Mouse (Mus musculus): ENCODE results near the gene Cab39l. TPM values are rescaled to one million over a fixed set of nuclear protein-coding genes. Genes with fewer than 3 reads are reported as not detected.
A peak's percentile ranks its signal among the peaks of the same experiment; 100 is the strongest.

The Cab39l gene
- polyA plus RNA-seq, 1 experiment from 2014 or later, result 44.6 TPM

GRCm38 (mm10) chr14:59466503-59466902 is 25.7 kb downstream of the Cab39l start:
- Histone ChIP-seq H3K27ac (ENCODE audit: low read depth) (no peak overlapping the region), H3K4me1 (ENCODE audit: insufficient read depth) (no peaks in the 10 kb centered on the region), H3K9me3 (ENCODE audit: low read depth, low read length) (no peaks in the 10 kb centered on the region), H3K27me3 (ENCODE audit: insufficient read depth, low read length) (no peaks in the 10 kb centered on the region), H3K9ac (no peak overlapping the region), H3K36me3 (ENCODE audit: insufficient read depth) (peaks cover 10% of the 10 kb centered on the region; the same call in 1 of the 2 replicates), H3K4me3 (ENCODE audit: low read depth, low read length) (no peak overlapping the region), H3K4me2 (no peak overlapping the region)
- no peak for DNase-seq
- no peak for TF ChIP-seq CTCF (IDR thresholded peaks at IDR 0.05; ENCODE audit: low read depth)
- no peak for ATAC-seq (ENCODE audit: insufficient read depth)
- WGBS, result 95% methylated on average over 2 of the region's 2 CpGs

GRCm38 (mm10) chr14:59467798-59468197 is 27.0 kb downstream of the Cab39l start:
- TF ChIP-seq CTCF (IDR thresholded peaks at IDR 0.05; ENCODE audit: low read depth), result peak; percentile 64
- ATAC-seq (ENCODE audit: insufficient read depth) (no peak), DNase-seq (peak; percentile 52)
- Histone ChIP-seq H3K4me2 (no peak overlapping the region), H3K27ac (ENCODE audit: low read depth) (no peak overlapping the region), H3K4me1 (ENCODE audit: insufficient read depth) (no peaks in the 10 kb centered on the region), H3K36me3 (ENCODE audit: insufficient read depth) (0 out of 2 replicates have a peak, but pooled peaks cover 5% of the 10 kb centered on the region), H3K27me3 (ENCODE audit: insufficient read depth, low read length) (no peaks in the 10 kb centered on the region), H3K4me3 (ENCODE audit: low read depth, low read length) (no peak overlapping the region), H3K9ac (no peak overlapping the region), H3K9me3 (ENCODE audit: low read depth, low read length) (no peaks in the 10 kb centered on the region)
- 48% methylated on average over 1 of the region's 1 CpGs for WGBS

GRCm38 (mm10) chr14:59470781-59471180 is 30.0 kb downstream of the Cab39l start:
- Histone ChIP-seq H3K4me2 (no peak overlapping the region), H3K4me1 (ENCODE audit: insufficient read depth) (no peaks in the 10 kb centered on the region), H3K27ac (ENCODE audit: low read depth) (no peak overlapping the region), H3K36me3 (ENCODE audit: insufficient read depth) (no peaks in the 10 kb centered on the region), H3K4me3 (ENCODE audit: low read depth, low read length) (no peak overlapping the region), H3K27me3 (ENCODE audit: insufficient read depth, low read length) (no peaks in the 10 kb centered on the region), H3K9me3 (ENCODE audit: low read depth, low read length) (no peaks in the 10 kb centered on the region), H3K9ac (no peak overlapping the region)
- ATAC-seq (ENCODE audit: insufficient read depth) (no peak), DNase-seq (no peak)
- WGBS, result 80% methylated on average over 1 of the region's 1 CpGs
- TF ChIP-seq CTCF (IDR thresholded peaks at IDR 0.05; ENCODE audit: low read depth), result no peak

GRCm38 (mm10) chr14:59478699-59479098 is 37.9 kb downstream of the Cab39l start:
- H3K4me1 ChIP-seq (ENCODE audit: insufficient read depth), result no peaks in the 10 kb centered on the region
- 43% methylated on average over 6 of the region's 6 CpGs for WGBS
- H3K9ac ChIP-seq, result no peak overlapping the region
- H3K27ac ChIP-seq (ENCODE audit: low read depth), result 0 out of 2 replicates have a peak overlapping the region, but pooled peaks have one; percentile 19
- TF ChIP-seq CTCF (IDR thresholded peaks at IDR 0.05; ENCODE audit: low read depth), result no peak
- H3K27me3 ChIP-seq (ENCODE audit: insufficient read depth, low read length), result no peaks in the 10 kb centered on the region
- no peaks in the 10 kb centered on the region for H3K9me3 ChIP-seq (ENCODE audit: low read depth, low read length)
- H3K4me3 ChIP-seq (ENCODE audit: low read depth, low read length), result no peak overlapping the region
- ATAC-seq (ENCODE audit: insufficient read depth) (no peak), DNase-seq (peak; percentile 29)
- H3K36me3 ChIP-seq (ENCODE audit: insufficient read depth), result no peaks in the 10 kb centered on the region
- no peak overlapping the region for H3K4me2 ChIP-seq

- Histone ChIP-seq H3K9me3 (ENCODE audit: low read depth, low read length) (no peaks in the 10 kb centered on the region), H3K36me3 (ENCODE audit: insufficient read depth) (no peaks in the 10 kb centered on the region), H3K4me1 (ENCODE audit: insufficient read depth) (no peaks in the 10 kb centered on the region), H3K4me3 (ENCODE audit: low read depth, low read length) (no peak overlapping the region), H3K4me2 (no peak overlapping the region), H3K27ac (ENCODE audit: low read depth) (no peak overlapping the region; the same call in 1 of the 2 replicates), H3K9ac (no peak overlapping the region), H3K27me3 (ENCODE audit: insufficient read depth, low read length) (no peaks in the 10 kb centered on the region)
- DNase-seq (peak; percentile 13), ATAC-seq (ENCODE audit: insufficient read depth) (no peak)
- no peak for TF ChIP-seq CTCF (IDR thresholded peaks at IDR 0.05; ENCODE audit: low read depth)
- 74% methylated on average over 4 of the region's 4 CpGs for WGBS
Observed at GRCm38 (mm10) chr14:59485247-59485810, 44.6 kb downstream of the Cab39l start.

GRCm38 (mm10) chr14:59492376-59492775 is 51.6 kb downstream of the Cab39l start:
- WGBS, result 64% methylated on average over 4 of the region's 4 CpGs
- ATAC-seq (ENCODE audit: insufficient read depth), result no peak
- no peak for TF ChIP-seq CTCF (IDR thresholded peaks at IDR 0.05; ENCODE audit: low read depth)
- no peak overlapping the region for H3K4me2 ChIP-seq
- no peak for DNase-seq
- no peak overlapping the region for H3K27ac ChIP-seq (ENCODE audit: low read depth)
- H3K4me1 ChIP-seq (ENCODE audit: insufficient read depth), result no peaks in the 10 kb centered on the region
- H3K4me3 ChIP-seq (ENCODE audit: low read depth, low read length), result no peak overlapping the region
- no peaks in the 10 kb centered on the region for H3K27me3 ChIP-seq (ENCODE audit: insufficient read depth, low read length)
- no peaks in the 10 kb centered on the region for H3K36me3 ChIP-seq (ENCODE audit: insufficient read depth)
- H3K9ac ChIP-seq, result no peak overlapping the region
- H3K9me3 ChIP-seq (ENCODE audit: low read depth, low read length), result no peaks in the 10 kb centered on the region

GRCm38 (mm10) chr14:59497928-59498327 is 57.2 kb downstream of the Cab39l start:
- Histone ChIP-seq H3K36me3 (ENCODE audit: insufficient read depth) (no peaks in the 10 kb centered on the region), H3K9ac (no peak overlapping the region), H3K4me3 (ENCODE audit: low read depth, low read length) (no peak overlapping the region), H3K4me2 (no peak overlapping the region), H3K9me3 (ENCODE audit: low read depth, low read length) (no peaks in the 10 kb centered on the region), H3K4me1 (ENCODE audit: insufficient read depth) (no peaks in the 10 kb centered on the region), H3K27ac (ENCODE audit: low read depth) (no peak overlapping the region), H3K27me3 (ENCODE audit: insufficient read depth, low read length) (no peaks in the 10 kb centered on the region)
- ATAC-seq (ENCODE audit: insufficient read depth), result no peak
- WGBS, result 88% methylated on average over 5 of the region's 5 CpGs
- DNase-seq, result no peak
- no peak for TF ChIP-seq CTCF (IDR thresholded peaks at IDR 0.05; ENCODE audit: low read depth)
